Mouse (Mus musculus): ENCODE data around the gene Wrap73.

Wrap73 gene

GRCm38 (mm10) chr4:154123553-154123952 lies 18.6 kb upstream of the Wrap73 start:
- no peaks in the 10 kb centered on the region for H3K27me3 ChIP-seq (ENCODE audit: control insufficient read depth, insufficient read depth, low read length, poor library complexity, severe bottlenecking)

GRCm38 (mm10) chr4:154125202-154125601 lies 17.0 kb upstream of the Wrap73 start:
- no peaks in the 10 kb centered on the region for H3K36me3 ChIP-seq (ENCODE audit: control insufficient read depth, insufficient read depth, low read length, poor library complexity, severe bottlenecking)
- H3K27me3 ChIP-seq (ENCODE audit: control insufficient read depth, insufficient read depth, low read length, poor library complexity, severe bottlenecking), result no peaks in the 10 kb centered on the region
- DNase-seq (ENCODE audit: low read depth, low spot score), result no peak

More at GRCm38 (mm10) chr4:154123553-154123952, 18.6 kb upstream of the Wrap73 start:
- DNase-seq (ENCODE audit: low read depth, low spot score), result peak; percentile 18
- H3K36me3 ChIP-seq (ENCODE audit: control insufficient read depth, insufficient read depth, low read length, poor library complexity, severe bottlenecking), result no peaks in the 10 kb centered on the region

GRCm38 (mm10) chr4:154127273-154127672 lies 14.9 kb upstream of the Wrap73 start:
- DNase-seq (ENCODE audit: low read depth, low spot score), result no peak
- H3K36me3 ChIP-seq (ENCODE audit: control insufficient read depth, insufficient read depth, low read length, poor library complexity, severe bottlenecking), result no peaks in the 10 kb centered on the region
- H3K27me3 ChIP-seq (ENCODE audit: control insufficient read depth, insufficient read depth, low read length, poor library complexity, severe bottlenecking), result no peaks in the 10 kb centered on the region; the same call in 1 of the 2 replicates

GRCm38 (mm10) chr4:154129950-154130349 lies 12.2 kb upstream of the Wrap73 start:
- Histone ChIP-seq H3K36me3 (ENCODE audit: control insufficient read depth, insufficient read depth, low read length, poor library complexity, severe bottlenecking) (no peaks in the 10 kb centered on the region), H3K27me3 (ENCODE audit: control insufficient read depth, insufficient read depth, low read length, poor library complexity, severe bottlenecking) (no peaks in the 10 kb centered on the region; the same call in 1 of the 2 replicates)
- no peak for DNase-seq (ENCODE audit: low read depth, low spot score)

- H3K36me3 ChIP-seq (ENCODE audit: control insufficient read depth, insufficient read depth, low read length, poor library complexity, severe bottlenecking), result no peaks in the 10 kb centered on the region
- no peak for DNase-seq (ENCODE audit: low read depth, low spot score)
- no peaks in the 10 kb centered on the region; the same call in 1 of the 2 replicates for H3K27me3 ChIP-seq (ENCODE audit: control insufficient read depth, insufficient read depth, low read length, poor library complexity, severe bottlenecking)
Observed at GRCm38 (mm10) chr4:154131894-154132293, 10.3 kb upstream of the Wrap73 start.

- no peak for DNase-seq (ENCODE audit: low read depth, low spot score)
- Histone ChIP-seq H3K27me3 (ENCODE audit: control insufficient read depth, insufficient read depth, low read length, poor library complexity, severe bottlenecking) (peaks cover 4% of the 10 kb centered on the region; the same call in 1 of the 2 replicates), H3K36me3 (ENCODE audit: control insufficient read depth, insufficient read depth, low read length, poor library complexity, severe bottlenecking) (no peaks in the 10 kb centered on the region)
Observed at GRCm38 (mm10) chr4:154134803-154135202, 7.4 kb upstream of the Wrap73 start.

- Histone ChIP-seq H3K36me3 (ENCODE audit: control insufficient read depth, insufficient read depth, low read length, poor library complexity, severe bottlenecking) (no peaks in the 10 kb centered on the region), H3K27me3 (ENCODE audit: control insufficient read depth, insufficient read depth, low read length, poor library complexity, severe bottlenecking) (peaks cover 4% of the 10 kb centered on the region)
- DNase-seq (ENCODE audit: low read depth, low spot score), result no peak
Observed at GRCm38 (mm10) chr4:154137139-154137538, 5.0 kb upstream of the Wrap73 start.

- no peaks in the 10 kb centered on the region for H3K36me3 ChIP-seq (ENCODE audit: control insufficient read depth, insufficient read depth, low read length, poor library complexity, severe bottlenecking)
- DNase-seq (ENCODE audit: low read depth, low spot score), result peak; percentile 31
- H3K27me3 ChIP-seq (ENCODE audit: control insufficient read depth, insufficient read depth, low read length, poor library complexity, severe bottlenecking), result peaks cover 4% of the 10 kb centered on the region; the same call in 1 of the 2 replicates
Observed at GRCm38 (mm10) chr4:154139671-154140181, 2.4 kb upstream of the Wrap73 start.

GRCm38 (mm10) chr4:154140182-154140212 lies 2.2 kb upstream of the Wrap73 start, which contains the start of gene Trp73:
Trp73 (minus strand) TSS chr4:154140208.
- DNase-seq (ENCODE audit: low read depth, low spot score), result no peak
- peaks cover 4% of the 10 kb centered on the region; the same call in 1 of the 2 replicates for H3K27me3 ChIP-seq (ENCODE audit: control insufficient read depth, insufficient read depth, low read length, poor library complexity, severe bottlenecking)
- H3K36me3 ChIP-seq (ENCODE audit: control insufficient read depth, insufficient read depth, low read length, poor library complexity, severe bottlenecking), result no peaks in the 10 kb centered on the region

- Histone ChIP-seq H3K27me3 (ENCODE audit: control insufficient read depth, insufficient read depth, low read length, poor library complexity, severe bottlenecking) (peaks cover 4% of the 10 kb centered on the region; the same call in 1 of the 2 replicates), H3K36me3 (ENCODE audit: control insufficient read depth, insufficient read depth, low read length, poor library complexity, severe bottlenecking) (no peaks in the 10 kb centered on the region)
- DNase-seq (ENCODE audit: low read depth, low spot score), result peak; percentile 33
Observed at GRCm38 (mm10) chr4:154140213-154141008, 1.8 kb upstream of the Wrap73 start.

- DNase-seq (ENCODE audit: low read depth, low spot score), result peak; percentile 33
- Histone ChIP-seq H3K36me3 (ENCODE audit: control insufficient read depth, insufficient read depth, low read length, poor library complexity, severe bottlenecking) (no peaks in the 10 kb centered on the region), H3K27me3 (ENCODE audit: control insufficient read depth, insufficient read depth, low read length, poor library complexity, severe bottlenecking) (peaks cover 4% of the 10 kb centered on the region; the same call in 1 of the 2 replicates)
Observed at GRCm38 (mm10) chr4:154141009-154141867, 934 bp upstream of the Wrap73 start.

- no peak for DNase-seq (ENCODE audit: low read depth, low spot score)
- no peaks in the 10 kb centered on the region; the same call in 1 of the 2 replicates for H3K27me3 ChIP-seq (ENCODE audit: control insufficient read depth, insufficient read depth, low read length, poor library complexity, severe bottlenecking)
- H3K36me3 ChIP-seq (ENCODE audit: control insufficient read depth, insufficient read depth, low read length, poor library complexity, severe bottlenecking), result no peaks in the 10 kb centered on the region
Observed at GRCm38 (mm10) chr4:154144712-154145111, 2.5 kb downstream of the Wrap73 start.

GRCm38 (mm10) chr4:154146342-154146741 lies 4.2 kb downstream of the Wrap73 start:
- H3K36me3 ChIP-seq (ENCODE audit: control insufficient read depth, insufficient read depth, low read length, poor library complexity, severe bottlenecking), result no peaks in the 10 kb centered on the region
- DNase-seq (ENCODE audit: low read depth, low spot score), result no peak

GRCm38 (mm10) chr4:154154104-154154503 lies 11.9 kb downstream of the Wrap73 start:
- DNase-seq (ENCODE audit: low read depth, low spot score), result no peak
- Histone ChIP-seq H3K27me3 (ENCODE audit: control insufficient read depth, insufficient read depth, low read length, poor library complexity, severe bottlenecking) (no peaks in the 10 kb centered on the region), H3K36me3 (ENCODE audit: control insufficient read depth, insufficient read depth, low read length, poor library complexity, severe bottlenecking) (peaks cover 10% of the 10 kb centered on the region)

More at GRCm38 (mm10) chr4:154146342-154146741, 4.2 kb downstream of the Wrap73 start:
- no peaks in the 10 kb centered on the region for H3K27me3 ChIP-seq (ENCODE audit: control insufficient read depth, insufficient read depth, low read length, poor library complexity, severe bottlenecking)

- no peak for DNase-seq (ENCODE audit: low read depth, low spot score)
- Histone ChIP-seq H3K27me3 (ENCODE audit: control insufficient read depth, insufficient read depth, low read length, poor library complexity, severe bottlenecking) (no peaks in the 10 kb centered on the region), H3K36me3 (ENCODE audit: control insufficient read depth, insufficient read depth, low read length, poor library complexity, severe bottlenecking) (peaks cover 10% of the 10 kb centered on the region)
Observed at GRCm38 (mm10) chr4:154156050-154156449, 13.9 kb downstream of the Wrap73 start.
